Mouse (Mus musculus) limb, embryonic 14.5 days (tissue): Measurements from ENCODE around the gene Chit1. TPM values are rescaled to one million over a fixed set of nuclear protein-coding genes. Genes with fewer than 3 reads are reported as not detected.

Source experiments
- ATAC-seq: fragments of 200-750 bp; cut with Nextera tagmentation; 2 replicates; pipeline ENCODE4 v1.8.0; 2017; ENCODE audit warnings: low read depth, moderate number of reproducible peaks, moderate TSS enrichment; ENCODE audit not compliant: low FRiP score
- DNase-seq: peaks from one replicate; pipeline ENCODE4 v3.0.0-alpha.2; 2015; ENCODE audit warnings: low spot score
- H3K27ac ChIP-seq: fragments of 300-500 bp; sonication (generic); replicated peaks from 2 replicates; pipeline ENCODE4 v1.5.1; 2014; ENCODE audit warnings: low read depth, mild to moderate bottlenecking, low read length, moderate library complexity, mixed read lengths
- H3K27me3 ChIP-seq: fragments of 300-500 bp; sonication (generic); 2 replicates; pipeline ENCODE4 v1.6.1; 2014; ENCODE audit warnings: low read length, mixed read lengths; ENCODE audit not compliant: control insufficient read depth, insufficient read depth
- H3K36me3 ChIP-seq: fragments of 300-500 bp; sonication (generic); 2 replicates; pipeline ENCODE4 v1.6.1; 2014; ENCODE audit warnings: mild to moderate bottlenecking, low read length, moderate library complexity, mixed read lengths; ENCODE audit not compliant: control insufficient read depth, insufficient read depth
- H3K4me1 ChIP-seq: fragments of 300-500 bp; sonication (generic); 2 replicates; pipeline ENCODE4 v1.6.1; 2014; ENCODE audit warnings: antibody characterized with exemption, low read length, mixed read lengths; ENCODE audit not compliant: control insufficient read depth, insufficient read depth
- H3K4me2 ChIP-seq: fragments of 300-500 bp; sonication (generic); replicated peaks from 2 replicates; pipeline ENCODE4 v1.6.1; 2014; ENCODE audit warnings: low read depth, mild to moderate bottlenecking, low read length, moderate library complexity; ENCODE audit not compliant: severe bottlenecking
- H3K4me3 ChIP-seq: fragments of 300-500 bp; sonication (generic); replicated peaks from 2 replicates; pipeline ENCODE4 v1.5.1; 2014; ENCODE audit warnings: low read length
- H3K9ac ChIP-seq: fragments of 300-500 bp; sonication (generic); 2 replicates; pipeline ENCODE4 v1.6.1; 2014; ENCODE audit warnings: mild to moderate bottlenecking, low read depth, low read length, moderate library complexity; ENCODE audit not compliant: severe bottlenecking
- H3K9me3 ChIP-seq: fragments of 300-500 bp; sonication (generic); 2 replicates; pipeline ENCODE4 v1.6.1; 2016; ENCODE audit warnings: low read length; ENCODE audit not compliant: control insufficient read depth
- POLR2A ChIP-seq: fragments of 200-500 bp; IDR thresholded peaks from 2 replicates; pipeline ENCODE4 v1.8.0; 2012; ENCODE audit warnings: inconsistent platforms, mild to moderate bottlenecking, moderate library complexity, borderline replicate concordance; ENCODE audit not compliant: insufficient read depth, insufficient read length; ENCODE audit errors: extremely low read depth
- WGBS: fragments of 180-500 bp; shearing (Covaris S2); extraction: QIAGEN DNeasy Blood & Tissue Kit; methylation state at CpG from one replicate; pipeline ENCODE4 v1.1.7; 2014; 5-methylcytosine and 5-hydroxymethylcytosine counted together
- polyA plus RNA-seq, 2 experiments: library from polyadenylated mRNA; depleted of rRNA in 1 of 2; stranded (reverse) in 1 of 2; unstranded in 1 of 2; fragments of >200 nt; fragmentation: Nextera tagmentation in 1 of 2; extraction: Ambion mirVana in 1 of 2; gene quantifications; 2 replicates each; pipeline versions ENCODE4 v1.2.1 to v1.2.3; 2012 to 2014

Gene Chit1
- polyA plus RNA-seq, 2 experiments, result 0.18 to 0.33 TPM

- Histone ChIP-seq H3K9ac (no peak overlapping the region), H3K9me3 (no peaks in the 10 kb centered on the region), H3K27me3 (no peaks in the 10 kb centered on the region), H3K4me3 (no peak overlapping the region), H3K27ac (no peak overlapping the region), H3K4me1 (no peaks in the 10 kb centered on the region), H3K4me2 (no peak overlapping the region), H3K36me3 (no peaks in the 10 kb centered on the region)
- no peak for TF ChIP-seq POLR2A
- DNase-seq (peak; percentile 93), ATAC-seq (peak; percentile 82)
- 2% methylated on average over 5 of the region's 5 CpGs for WGBS
Observed at GRCm38 (mm10) chr1:134120179-134120578, 9.1 kb downstream of the Chit1 start.

DNA sequence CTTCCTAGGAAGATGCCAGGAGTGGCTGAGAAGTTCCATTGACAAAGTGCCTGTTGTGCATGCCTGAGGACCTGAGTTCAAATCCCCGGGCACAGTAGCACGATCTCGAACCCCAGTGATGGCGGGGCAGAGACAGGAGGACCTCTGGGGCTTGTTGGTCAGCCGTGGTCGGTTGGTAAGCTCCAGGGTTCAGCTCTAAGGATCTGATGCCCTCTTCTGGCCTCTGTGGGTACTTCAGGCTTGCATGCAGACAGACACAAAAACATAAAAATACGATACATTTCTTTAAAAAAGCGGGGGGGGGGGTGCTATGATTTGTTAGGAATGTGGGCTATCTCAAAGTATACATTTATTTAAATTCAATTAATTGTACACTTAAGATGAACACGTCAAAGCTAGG, 11.2 kb downstream of the Chit1 start:
- H3K27ac ChIP-seq, result no peak overlapping the region
- TF ChIP-seq POLR2A, result no peak
- H3K4me3 ChIP-seq, result no peak overlapping the region
- H3K27me3 ChIP-seq, result no peaks in the 10 kb centered on the region
- no peaks in the 10 kb centered on the region for H3K36me3 ChIP-seq
- ATAC-seq, result no peak
- no peaks in the 10 kb centered on the region for H3K9me3 ChIP-seq
- WGBS, result 59% methylated on average over 9 of the region's 9 CpGs
- H3K4me1 ChIP-seq, result no peaks in the 10 kb centered on the region
- no peak for DNase-seq
- no peak overlapping the region for H3K9ac ChIP-seq
- no peak overlapping the region for H3K4me2 ChIP-seq

- Histone ChIP-seq H3K27ac (no peak overlapping the region), H3K4me1 (no peaks in the 10 kb centered on the region), H3K27me3 (no peaks in the 10 kb centered on the region), H3K36me3 (no peaks in the 10 kb centered on the region), H3K9me3 (no peaks in the 10 kb centered on the region), H3K4me3 (no peak overlapping the region), H3K9ac (no peak overlapping the region), H3K4me2 (no peak overlapping the region)
- 46% methylated on average over 11 of the region's 11 CpGs for WGBS
- ATAC-seq (no peak), DNase-seq (no peak)
- TF ChIP-seq POLR2A, result no peak
Observed at GRCm38 (mm10) chr1:134133316-134133715, 22.3 kb downstream of the Chit1 start.

- Histone ChIP-seq H3K27me3 (no peaks in the 10 kb centered on the region), H3K4me2 (no peak overlapping the region), H3K27ac (no peak overlapping the region), H3K4me1 (no peaks in the 10 kb centered on the region), H3K4me3 (no peak overlapping the region), H3K36me3 (no peaks in the 10 kb centered on the region), H3K9ac (no peak overlapping the region), H3K9me3 (no peaks in the 10 kb centered on the region)
- DNase-seq (no peak), ATAC-seq (no peak)
- WGBS, result 49% methylated on average over 3 of the region's 3 CpGs
- no peak for TF ChIP-seq POLR2A
Observed at GRCm38 (mm10) chr1:134136351-134136750, 25.3 kb downstream of the Chit1 start.

GRCm38 (mm10) chr1:134138424-134138823, 27.4 kb downstream of the Chit1 start:
- no peak overlapping the region for H3K4me3 ChIP-seq
- H3K4me1 ChIP-seq, result no peaks in the 10 kb centered on the region
- TF ChIP-seq POLR2A, result no peak
- no peaks in the 10 kb centered on the region for H3K27me3 ChIP-seq
- no peak for DNase-seq
- no peaks in the 10 kb centered on the region for H3K36me3 ChIP-seq
- ATAC-seq, result no peak
- H3K9ac ChIP-seq, result no peak overlapping the region
- H3K4me2 ChIP-seq, result no peak overlapping the region
- H3K9me3 ChIP-seq, result no peaks in the 10 kb centered on the region
- H3K27ac ChIP-seq, result no peak overlapping the region
- 80% methylated on average over 9 of the region's 9 CpGs for WGBS

DNA sequence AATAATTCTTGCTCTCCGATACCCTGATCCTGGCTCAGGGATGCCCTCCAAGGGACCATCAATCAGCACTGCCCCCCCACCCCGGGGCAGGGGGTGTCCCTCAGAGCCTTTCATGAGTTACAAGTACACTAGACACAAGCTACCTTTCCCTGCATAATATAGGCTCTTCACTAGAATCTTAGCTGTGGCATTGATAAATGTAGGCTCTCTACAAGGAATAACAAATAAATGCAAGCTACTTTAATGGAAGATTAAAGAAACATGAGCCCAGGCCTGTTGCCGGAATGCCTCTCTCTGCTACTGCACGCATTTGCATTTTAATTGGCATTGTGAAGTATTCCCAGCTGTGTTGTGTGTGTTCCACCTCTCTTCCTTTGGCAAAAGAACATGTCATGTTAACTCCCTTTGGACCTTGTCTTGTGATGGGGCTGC, 31.3 kb downstream of the Chit1 start:
- ATAC-seq, result no peak
- Histone ChIP-seq H3K36me3 (no peaks in the 10 kb centered on the region), H3K4me3 (no peak overlapping the region), H3K9ac (no peak overlapping the region), H3K27ac (no peak overlapping the region), H3K9me3 (no peaks in the 10 kb centered on the region), H3K4me2 (no peak overlapping the region), H3K4me1 (0 out of 2 replicates have a peak, but pooled peaks cover 2% of the 10 kb centered on the region), H3K27me3 (no peaks in the 10 kb centered on the region)
- no peak for DNase-seq
- WGBS, result 62% methylated on average over 4 of the region's 4 CpGs
- no peak for TF ChIP-seq POLR2A
